Mouse (Mus musculus) layer of hippocampus, adult 9-10 months (tissue): ENCODE measurements around the gene Bicral.

Experiments
- DNase-seq: peaks from one replicate; pipeline ENCODE4 v3.0.0; 2022; ENCODE audit warnings: low spot score

Gene Bicral

GRCm38 (mm10) chr17:46840304-46841010, 17.8 kb downstream of the Bicral start:
- no peak for DNase-seq

GRCm38 (mm10) chr17:46838396-46838920, 19.8 kb downstream of the Bicral start:
- no peak for DNase-seq

DNA sequence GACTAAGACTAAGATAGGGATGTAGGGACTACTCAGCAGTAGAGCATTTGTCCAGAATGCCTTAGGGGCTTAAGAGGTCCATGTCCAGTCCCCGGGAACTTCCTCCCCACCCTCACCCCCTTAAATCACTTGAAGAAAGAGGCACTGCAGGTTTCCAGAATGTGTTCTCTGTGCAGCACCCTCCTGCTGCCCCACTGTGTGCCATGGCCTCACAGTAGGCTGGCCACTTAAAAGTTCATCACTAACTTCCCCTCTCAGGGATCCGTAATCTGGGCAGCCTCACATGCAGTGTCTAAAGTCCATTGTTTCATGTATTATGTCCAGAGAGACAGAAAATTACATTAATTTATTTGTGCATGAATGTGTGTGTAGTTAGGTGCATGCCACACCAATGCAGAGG, 20.4 kb downstream of the Bicral start:
- DNase-seq, result no peak

DNA sequence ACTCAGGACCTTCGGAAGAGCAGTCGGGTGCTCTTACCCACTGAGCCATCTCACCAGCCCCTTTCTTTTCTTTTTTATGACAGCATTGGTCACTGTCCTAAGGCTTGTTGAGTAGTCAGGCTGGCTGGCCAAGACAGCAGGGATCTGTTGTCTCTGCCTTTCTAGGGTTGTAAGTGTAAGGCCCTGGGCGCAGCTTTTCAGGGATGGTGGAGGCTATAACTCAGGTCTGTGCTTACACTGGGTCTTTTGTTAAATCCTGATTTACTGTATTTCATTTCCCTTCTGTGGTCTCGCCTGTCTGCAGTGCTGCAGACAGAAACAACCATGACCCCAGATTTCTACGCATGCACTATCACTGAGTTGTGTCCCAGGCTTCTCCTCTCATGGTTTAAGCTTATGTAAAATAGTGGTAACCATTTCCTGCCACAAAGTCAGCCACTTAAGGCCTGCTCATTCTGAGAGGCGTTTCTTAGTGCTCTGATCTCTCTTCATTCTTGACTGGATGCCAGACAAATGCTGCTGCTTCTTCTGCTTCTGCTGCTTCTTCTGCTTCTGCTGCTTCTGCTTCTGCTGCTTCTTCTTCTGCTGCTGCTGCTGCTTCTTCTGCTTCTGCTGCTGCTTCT, 23.1 kb downstream of the Bicral start:
- no peak for DNase-seq

DNA sequence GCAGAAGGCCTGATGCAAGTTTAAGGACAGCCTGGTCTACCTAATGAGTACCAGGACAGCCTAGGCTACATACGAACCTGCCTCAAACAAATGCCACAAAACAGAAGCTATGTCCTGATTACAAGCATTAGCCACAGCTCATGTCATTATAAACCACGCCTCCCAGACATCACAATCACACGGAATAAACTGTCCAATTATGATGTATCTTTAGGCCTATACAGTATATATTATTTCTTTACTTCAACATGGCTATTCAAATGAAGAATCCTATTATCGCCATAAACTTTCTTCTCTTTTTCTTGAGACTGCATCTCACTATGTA, 25.3 kb downstream of the Bicral start:
- no peak for DNase-seq

DNA sequence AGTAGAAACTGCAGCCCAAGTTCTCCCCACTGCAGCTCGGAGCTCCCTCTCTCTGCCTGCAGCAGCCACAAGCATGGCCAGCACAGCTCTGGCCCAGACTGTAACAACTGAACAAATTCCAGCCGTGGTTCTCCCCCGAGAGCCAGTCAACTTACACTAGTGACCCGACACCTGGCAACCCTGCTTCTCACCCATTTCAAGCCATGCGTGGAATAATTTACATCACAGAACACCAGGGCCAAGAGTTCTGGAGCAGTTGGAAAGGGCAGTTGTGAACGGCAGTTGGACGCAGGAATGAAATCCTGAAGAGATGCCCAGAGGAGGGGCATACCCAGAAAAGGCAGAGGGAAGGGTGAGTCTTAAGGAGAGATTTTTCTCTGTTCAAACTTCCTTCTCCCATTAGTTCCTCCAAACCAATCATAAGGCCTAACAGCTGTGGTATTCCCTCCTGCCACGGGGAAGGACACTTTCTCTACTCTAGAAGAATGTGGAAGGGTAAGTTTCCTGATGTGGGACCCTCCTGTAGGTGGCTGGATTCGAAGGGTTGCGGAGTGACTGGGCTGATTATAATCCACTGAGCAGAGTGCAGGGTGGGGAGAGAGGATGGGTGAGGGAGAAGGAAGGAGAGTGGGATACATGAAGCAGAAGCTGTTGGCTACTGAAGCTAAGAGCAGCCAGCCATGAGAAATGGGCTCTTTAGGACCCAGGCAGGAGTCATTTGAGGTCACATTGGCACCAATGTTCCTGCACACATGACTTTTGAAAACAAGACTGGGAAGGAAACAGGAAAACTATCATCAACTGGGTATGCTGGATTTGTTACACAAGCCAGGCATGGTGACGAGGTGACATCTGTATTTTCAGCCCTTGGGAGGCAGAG, 25.9 kb downstream of the Bicral start:
- DNase-seq, result no peak

DNA sequence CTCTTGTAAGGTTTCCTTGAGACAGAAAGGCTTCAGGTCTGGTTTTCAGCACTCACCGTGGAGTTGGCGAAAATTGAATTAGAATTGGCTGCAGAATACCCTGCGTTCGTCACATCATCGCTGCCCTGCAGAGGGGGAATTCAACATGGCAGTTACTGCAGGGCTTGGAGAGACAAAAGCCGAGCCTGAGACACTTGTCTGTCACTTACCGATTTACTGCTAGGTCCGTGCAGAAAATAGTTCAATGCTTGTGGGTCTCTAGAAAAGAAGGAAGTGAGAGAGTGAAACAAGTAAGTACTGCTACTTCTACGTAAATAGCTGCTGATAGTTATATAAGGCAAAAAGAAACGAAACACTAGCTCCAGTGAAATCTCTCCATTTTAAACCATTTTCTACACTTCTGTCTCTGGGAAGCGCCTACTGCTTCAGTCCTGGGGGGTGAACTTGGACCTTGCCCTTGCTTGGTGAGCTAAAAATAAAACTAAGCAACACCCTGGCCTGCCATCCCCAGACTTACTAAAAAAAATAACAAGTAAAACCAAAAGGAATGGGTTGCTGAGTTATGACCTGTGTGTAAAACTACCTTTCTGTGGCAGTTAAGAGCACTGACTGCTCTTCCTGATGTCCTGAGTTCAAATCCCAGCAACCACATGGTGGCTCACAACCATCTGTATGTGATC, 28.3 kb downstream of the Bicral start:
- no peak for DNase-seq

DNA sequence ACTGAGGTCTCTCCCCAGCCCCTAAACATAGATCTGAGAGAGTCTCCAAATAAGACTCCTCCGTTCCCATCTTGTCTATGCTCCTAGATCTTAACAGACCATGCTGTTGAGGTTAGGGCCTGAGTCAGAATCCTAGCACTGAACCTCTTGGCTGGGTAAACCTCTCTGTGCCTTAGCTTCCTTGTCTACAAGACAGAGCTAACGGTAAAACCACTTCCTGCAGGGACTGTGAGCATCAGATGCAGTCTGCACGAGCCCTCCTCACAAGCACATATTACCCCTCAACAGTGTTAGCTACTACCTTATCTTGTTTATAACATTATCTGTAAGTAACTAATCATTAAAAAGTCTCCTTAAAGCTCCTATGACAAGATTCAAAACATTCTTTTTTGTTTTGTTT, 29.3 kb downstream of the Bicral start:
- no peak for DNase-seq

DNA sequence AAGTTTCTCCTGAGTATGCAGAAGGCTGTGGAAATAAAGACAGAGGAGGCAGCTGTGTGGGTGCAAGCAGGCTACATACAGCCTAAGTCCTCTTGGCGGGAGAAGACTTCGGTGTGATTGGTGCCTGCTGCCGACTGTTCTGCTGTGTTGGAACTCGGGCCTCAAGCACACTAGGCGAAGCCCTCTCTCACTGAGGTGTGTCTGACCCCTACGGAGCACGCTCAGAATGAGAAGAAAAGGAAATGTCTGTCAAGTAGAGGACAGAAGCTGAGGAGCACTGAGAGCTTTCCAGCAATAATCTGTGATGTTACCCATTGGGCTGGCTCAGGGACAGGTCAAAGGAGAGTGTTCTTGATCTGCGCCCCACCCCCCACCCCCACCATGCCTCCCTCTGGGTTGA, 35.2 kb downstream of the Bicral start:
- no peak for DNase-seq

GRCm38 (mm10) chr17:46820628-46821027, 37.7 kb downstream of the Bicral start:
- DNase-seq, result no peak

DNA sequence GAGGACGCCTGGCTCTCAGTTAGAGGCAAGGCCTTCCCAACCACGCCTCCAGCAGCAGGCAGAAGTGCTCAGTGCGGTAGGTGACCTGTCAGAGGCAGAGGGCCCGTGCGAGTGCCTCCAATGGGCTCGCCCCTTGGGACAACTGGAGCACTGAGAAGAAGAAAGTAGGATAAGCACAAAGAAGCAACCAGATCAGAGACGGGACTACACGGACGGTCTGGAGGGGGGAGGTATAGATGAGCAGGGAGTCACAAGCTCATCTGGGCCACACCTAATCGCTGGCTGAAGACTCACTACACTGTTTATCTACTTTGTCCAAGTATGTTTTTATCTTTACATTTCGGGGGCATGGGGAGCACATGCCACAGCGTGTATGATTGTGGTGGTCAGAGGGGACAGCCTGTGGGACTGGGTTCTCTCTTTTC, 40.5 kb downstream of the Bicral start:
- DNase-seq, result no peak

- DNase-seq, result no peak
Measured at GRCm38 (mm10) chr17:46816306-46816705, 42.0 kb downstream of the Bicral start.

- DNase-seq, result no peak
Measured at GRCm38 (mm10) chr17:46814497-46814896, 43.8 kb downstream of the Bicral start.

GRCm38 (mm10) chr17:46813637-46814036, 44.6 kb downstream of the Bicral start:
- DNase-seq, result no peak

- no peak for DNase-seq
Measured at GRCm38 (mm10) chr17:46812442-46812841, 45.8 kb downstream of the Bicral start.

- DNase-seq, result no peak
Measured at GRCm38 (mm10) chr17:46810672-46811071, 47.6 kb downstream of the Bicral start.

- DNase-seq, result no peak
Measured at GRCm38 (mm10) chr17:46809131-46809830, 49.0 kb downstream of the Bicral start.

DNA sequence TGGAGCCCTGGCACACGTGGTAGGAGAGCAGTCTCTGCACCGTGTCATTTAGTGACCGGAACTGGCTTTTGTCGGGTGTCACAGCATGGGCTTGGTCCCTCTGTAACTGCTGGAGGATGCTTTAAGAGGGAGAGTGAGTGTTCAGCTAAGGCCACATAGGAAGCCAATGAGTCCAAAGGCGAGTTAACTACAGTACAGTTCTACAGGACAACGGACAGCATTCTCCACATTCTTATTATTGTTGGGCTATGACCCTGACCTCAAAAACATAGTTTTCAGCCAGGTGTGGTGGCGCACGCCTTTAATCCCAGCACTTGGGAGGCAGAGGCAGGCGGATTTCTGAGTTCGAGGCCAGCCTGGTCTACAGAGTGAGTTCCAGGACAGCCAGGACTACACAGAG, 49.9 kb downstream of the Bicral start:
- no peak for DNase-seq

DNA sequence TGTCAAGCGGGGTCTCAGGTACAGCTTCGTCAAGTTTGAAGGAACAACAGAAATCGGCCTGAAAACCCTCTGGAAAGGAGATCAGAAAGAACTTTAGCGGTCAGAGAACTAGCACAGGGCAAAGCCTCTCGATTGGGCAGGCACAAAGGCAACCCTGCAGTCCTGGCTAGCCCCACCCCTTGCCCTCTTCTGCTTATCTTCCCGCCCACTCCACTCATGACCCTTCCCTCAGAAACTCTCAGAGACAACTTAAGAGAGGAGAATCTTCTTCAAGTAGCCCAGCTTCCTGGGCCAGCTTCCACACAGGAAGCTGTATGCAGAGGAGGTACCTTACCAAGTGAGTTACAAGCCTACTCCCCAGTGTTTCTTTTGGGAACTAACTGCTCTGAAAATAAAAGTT, 56.5 kb downstream of the Bicral start:
- no peak for DNase-seq

GRCm38 (mm10) chr17:46799680-46800079, 58.6 kb downstream of the Bicral start:
- DNase-seq, result no peak

DNA sequence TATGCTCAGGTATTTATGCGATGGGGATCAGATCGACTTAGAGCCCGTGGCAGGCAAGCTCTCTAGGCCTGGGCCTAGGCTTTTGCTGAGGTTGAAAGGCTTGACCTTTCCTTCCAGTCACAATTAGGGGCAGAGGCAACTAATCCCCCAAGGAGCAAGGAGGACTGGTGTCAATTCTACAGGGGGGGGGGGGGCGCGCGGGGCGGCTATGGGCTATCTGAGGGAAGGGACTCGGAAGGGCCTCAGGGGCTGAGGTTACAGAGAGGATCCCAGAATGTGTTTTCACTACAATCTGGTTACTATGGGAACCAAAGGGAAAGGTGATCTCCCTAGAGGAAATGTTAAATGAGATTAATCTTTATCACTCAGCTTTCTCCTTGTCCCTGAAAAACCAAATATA, 60.9 kb downstream of the Bicral start:
- DNase-seq, result no peak

DNA sequence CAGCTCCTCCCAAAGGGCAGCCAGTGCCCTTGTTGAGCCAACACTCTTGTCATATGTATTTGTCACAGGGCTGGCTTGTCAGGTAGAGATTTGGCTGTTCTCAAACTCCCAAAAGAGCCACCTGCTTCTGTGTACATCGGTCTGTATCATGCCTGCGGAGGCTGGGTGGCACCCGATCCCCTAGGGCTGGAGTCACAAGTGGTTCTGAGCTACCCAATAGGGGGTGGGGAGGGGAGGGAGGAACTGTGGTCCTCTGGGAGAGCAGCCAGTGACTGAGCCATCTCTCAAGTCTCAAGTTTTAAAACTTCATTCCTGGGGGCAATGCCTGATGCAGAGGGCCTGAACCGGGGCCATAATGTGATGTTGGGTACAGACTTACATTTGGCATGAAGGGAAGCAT, 61.5 kb downstream of the Bicral start:
- no peak for DNase-seq
